Mouse (Mus musculus) T-cell, adult 2 months (primary cell): ENCODE results near the gene Srp14.

Experiments used
- DNase-seq: peaks from one replicate; pipeline ENCODE4 v3.0.0; 2022; ENCODE audit warnings: low spot score

The Srp14 gene

DNA sequence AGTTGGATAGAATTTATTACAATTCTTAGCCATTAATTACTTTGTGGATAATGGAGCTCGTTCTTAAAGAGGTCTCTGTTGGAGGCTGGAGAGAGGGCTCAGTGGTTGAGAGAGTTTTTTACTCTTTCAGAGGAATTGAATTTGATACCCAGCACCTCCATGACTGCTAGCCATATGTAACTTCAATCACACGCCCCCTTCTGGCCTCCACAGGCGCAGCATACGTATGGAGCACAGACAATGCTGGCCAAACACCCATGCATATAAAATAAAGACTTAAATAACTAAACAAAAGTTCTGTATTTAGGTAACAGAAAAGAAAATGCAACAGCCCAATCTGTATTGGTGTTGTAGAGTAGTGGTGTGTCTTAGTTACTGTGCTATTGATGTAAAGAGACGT is 47.9 kb downstream of the Srp14 start:
- peak; percentile 20 for DNase-seq

GRCm38 (mm10) chr2:118430630-118431029 is 48.9 kb downstream of the Srp14 start:
- no peak for DNase-seq

GRCm38 (mm10) chr2:118429297-118429696 is 50.2 kb downstream of the Srp14 start:
- DNase-seq = no peak

DNA sequence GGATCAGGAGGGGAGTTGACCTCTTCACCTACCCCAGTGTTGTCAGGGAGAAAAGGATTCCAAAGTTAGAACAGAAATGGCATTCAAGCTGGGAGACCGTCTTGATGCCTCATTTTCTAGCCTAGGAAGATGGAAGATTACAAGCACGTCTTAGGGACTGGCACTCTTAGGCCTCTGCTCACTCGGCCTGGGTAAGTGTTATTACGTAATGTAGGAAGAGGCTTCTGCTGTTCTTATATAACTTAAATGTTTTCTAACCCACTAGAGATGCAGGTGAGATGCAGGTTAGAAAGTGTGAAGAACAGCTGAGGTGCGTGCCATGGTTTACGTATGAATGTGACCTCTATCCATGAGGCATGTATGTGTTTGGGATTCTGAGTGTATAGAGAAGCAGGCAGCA is 51.2 kb downstream of the Srp14 start:
- DNase-seq = no peak
